Mouse (Mus musculus): ENCODE data around the gene Tyms. TPM values are rescaled to one million over a fixed set of nuclear protein-coding genes. Genes with fewer than 3 reads are reported as not detected.
A peak's percentile ranks its signal among the peaks of the same experiment; 100 is the strongest.
"Not testable (repeated sequence)": the region's sequence is repeated elsewhere in the genome, so short reads cannot be mapped to it uniquely, and the experiment has no call there.

The Tyms gene
- polyA plus RNA-seq, 1 experiment from 2014 or later = 229 TPM

GRCm38 (mm10) chr5:30035862-30036261 lies 37.6 kb downstream of the Tyms start:
- not testable (repeated sequence) for H3K4me3 ChIP-seq (ENCODE audit: low read depth, low read length); ATAC-seq (ENCODE audit: low FRiP score); DNase-seq (ENCODE audit: low spot score); H3K4me1 ChIP-seq (replicated peaks; ENCODE audit: control insufficient read depth, insufficient read depth, low read length); H3K9ac ChIP-seq (ENCODE audit: low read depth, low read length); H3K4me2 ChIP-seq (replicated peaks; ENCODE audit: low read depth, low read length); H3K27me3 ChIP-seq (ENCODE audit: control insufficient read depth, insufficient read depth, low read length); H3K27ac ChIP-seq (ENCODE audit: low read depth, low read length); H3K9me3 ChIP-seq (ENCODE audit: control insufficient read depth, low read length); H3K36me3 ChIP-seq (ENCODE audit: control insufficient read depth, insufficient read depth, low read length)
- WGBS = 85% methylated on average over 4 of the region's 4 CpGs

- no peaks in the 10 kb centered on the region for H3K9me3 ChIP-seq (ENCODE audit: control insufficient read depth, low read length)
- no peak overlapping the region for H3K9ac ChIP-seq (ENCODE audit: low read depth, low read length)
- DNase-seq (ENCODE audit: low spot score) (peak; percentile 15), ATAC-seq (ENCODE audit: low FRiP score) (no peak)
- no peaks in the 10 kb centered on the region for H3K27me3 ChIP-seq (ENCODE audit: control insufficient read depth, insufficient read depth, low read length)
- H3K4me2 ChIP-seq (replicated peaks; ENCODE audit: low read depth, low read length) = no peak overlapping the region
- H3K4me1 ChIP-seq (replicated peaks; ENCODE audit: control insufficient read depth, insufficient read depth, low read length) = no peaks in the 10 kb centered on the region
- H3K4me3 ChIP-seq (ENCODE audit: low read depth, low read length) = no peak overlapping the region
- WGBS = 59% methylated on average over 2 of the region's 2 CpGs
- no peaks in the 10 kb centered on the region for H3K36me3 ChIP-seq (ENCODE audit: control insufficient read depth, insufficient read depth, low read length)
- no peak overlapping the region for H3K27ac ChIP-seq (ENCODE audit: low read depth, low read length)
Observed at GRCm38 (mm10) chr5:30014580-30014979, 58.8 kb downstream of the Tyms start.

GRCm38 (mm10) chr5:30012726-30013503 lies 60.5 kb downstream of the Tyms start, which contains the start of gene Il6:
Gene Il6 (plus strand): TSS chr5:30013114.
- H3K27ac ChIP-seq (ENCODE audit: low read depth, low read length) = no peak within 1 kb of the TSS
- H3K9ac ChIP-seq (ENCODE audit: low read depth, low read length) = no peak within 1 kb of the TSS
- WGBS = 75% methylated on average over 16 of the region's 16 CpGs
- H3K4me3 ChIP-seq (ENCODE audit: low read depth, low read length) = no peak within 1 kb of the TSS
- no peaks in the 10 kb centered on the region for H3K4me1 ChIP-seq (replicated peaks; ENCODE audit: control insufficient read depth, insufficient read depth, low read length)
- no peaks in the 10 kb centered on the region for H3K36me3 ChIP-seq (ENCODE audit: control insufficient read depth, insufficient read depth, low read length)
- H3K4me2 ChIP-seq (replicated peaks; ENCODE audit: low read depth, low read length) = no peak within 1 kb of the TSS
- H3K9me3 ChIP-seq (ENCODE audit: control insufficient read depth, low read length) = no peaks in the 10 kb centered on the region
- ATAC-seq (ENCODE audit: low FRiP score) (no peak), DNase-seq (ENCODE audit: low spot score) (no peak)
- no peaks in the 10 kb centered on the region for H3K27me3 ChIP-seq (ENCODE audit: control insufficient read depth, insufficient read depth, low read length)

Other genes with a start within 250 kb of the Tyms start
- not detected in 2 replicates for gene Il6, start 60.5 kb downstream of the Tyms start, polyA plus RNA-seq (2014; fragmentation: Nextera tagmentation; extraction: Ambion mirVana)
- gene Garem2, start 31.5 kb upstream of the Tyms start, polyA plus RNA-seq (2014; fragmentation: Nextera tagmentation; extraction: Ambion mirVana) = 18.2 and 20.3 TPM in 2 replicates
- gene 3110082J24Rik, start 32.5 kb upstream of the Tyms start, polyA plus RNA-seq (2014; fragmentation: Nextera tagmentation; extraction: Ambion mirVana) = 6.3 and 6.5 TPM in 2 replicates
- gene Hadha, start 81.5 kb upstream of the Tyms start, polyA plus RNA-seq (2014; fragmentation: Nextera tagmentation; extraction: Ambion mirVana) = 59.4 and 81.2 TPM in 2 replicates
- gene Hadhb, start 81.6 kb upstream of the Tyms start, polyA plus RNA-seq (2014; fragmentation: Nextera tagmentation; extraction: Ambion mirVana) = 99.9 and 106 TPM in 2 replicates
- not detected in 2 replicates for gene Adgrf3, start 132.1 kb upstream of the Tyms start, polyA plus RNA-seq (2014; fragmentation: Nextera tagmentation; extraction: Ambion mirVana)
- gene Selenoi, start 159.0 kb upstream of the Tyms start, polyA plus RNA-seq (2014; fragmentation: Nextera tagmentation; extraction: Ambion mirVana) = 24.0 and 25.4 TPM in 2 replicates
- gene Drc1, start 207.8 kb upstream of the Tyms start, polyA plus RNA-seq (2014; fragmentation: Nextera tagmentation; extraction: Ambion mirVana) = 1.4 and 2.9 TPM in 2 replicates

Data from hindbrain, embryonic 11.5 days (tissue).